Mouse (Mus musculus) heart, embryonic 15.5 days (tissue): ENCODE results near the gene Rabgap1. TPM values are rescaled to one million over a fixed set of nuclear protein-coding genes. Genes with fewer than 3 reads are reported as not detected.

ENCODE experiments used
- ATAC-seq: fragments of 200-750 bp; cut with Nextera tagmentation; replicated peaks from 2 replicates; pipeline ENCODE4 v1.8.0; 2017; ENCODE audit warnings: low read depth, moderate TSS enrichment; ENCODE audit not compliant: insufficient number of reproducible peaks, insufficient read depth, low FRiP score
- H3K27ac ChIP-seq: fragments of 300-500 bp; sonication (generic); 2 replicates; pipeline ENCODE4 v1.5.1; 2015; ENCODE audit warnings: mild to moderate bottlenecking, inconsistent platforms
- H3K27me3 ChIP-seq: fragments of 300-500 bp; sonication (generic); 2 replicates; pipeline ENCODE4 v1.6.1; 2015; ENCODE audit warnings: inconsistent platforms
- H3K36me3 ChIP-seq: fragments of 300-500 bp; sonication (generic); 2 replicates; pipeline ENCODE4 v1.6.1; 2015; ENCODE audit warnings: mild to moderate bottlenecking, inconsistent platforms
- H3K4me1 ChIP-seq: fragments of 300-500 bp; sonication (generic); replicated peaks from 2 replicates; pipeline ENCODE4 v1.6.1; 2015; ENCODE audit warnings: inconsistent platforms
- H3K4me2 ChIP-seq: fragments of 300-500 bp; sonication (generic); 2 replicates; pipeline ENCODE4 v1.6.1; 2015; ENCODE audit warnings: inconsistent platforms, mild to moderate bottlenecking, moderate library complexity
- H3K4me3 ChIP-seq: fragments of 300-500 bp; sonication (generic); 2 replicates; pipeline ENCODE4 v1.5.1; 2015; ENCODE audit warnings: mild to moderate bottlenecking, inconsistent platforms
- H3K9ac ChIP-seq: fragments of 300-500 bp; sonication (generic); 2 replicates; pipeline ENCODE4 v1.6.1; 2015; ENCODE audit warnings: mild to moderate bottlenecking, inconsistent platforms
- H3K9me3 ChIP-seq: fragments of 300-500 bp; sonication (generic); replicated peaks from 2 replicates; pipeline ENCODE4 v1.6.1; 2016; ENCODE audit warnings: inconsistent platforms
- WGBS: fragments of 180-500 bp; shearing (Covaris S2); methylation state at CpG from one replicate; pipeline ENCODE4 v1.1.7; 2015; ENCODE audit warnings: mixed read lengths; 5-methylcytosine and 5-hydroxymethylcytosine counted together
- polyA plus RNA-seq: library from polyadenylated mRNA; unstranded; fragments of >200 nt; fragmentation: Nextera tagmentation; extraction: Ambion mirVana; gene quantifications from 2 replicates; pipeline ENCODE4 v1.2.1, GENCODE M21; 2015

Gene Rabgap1
- 25.3 and 25.9 TPM in 2 replicates for polyA plus RNA-seq

DNA sequence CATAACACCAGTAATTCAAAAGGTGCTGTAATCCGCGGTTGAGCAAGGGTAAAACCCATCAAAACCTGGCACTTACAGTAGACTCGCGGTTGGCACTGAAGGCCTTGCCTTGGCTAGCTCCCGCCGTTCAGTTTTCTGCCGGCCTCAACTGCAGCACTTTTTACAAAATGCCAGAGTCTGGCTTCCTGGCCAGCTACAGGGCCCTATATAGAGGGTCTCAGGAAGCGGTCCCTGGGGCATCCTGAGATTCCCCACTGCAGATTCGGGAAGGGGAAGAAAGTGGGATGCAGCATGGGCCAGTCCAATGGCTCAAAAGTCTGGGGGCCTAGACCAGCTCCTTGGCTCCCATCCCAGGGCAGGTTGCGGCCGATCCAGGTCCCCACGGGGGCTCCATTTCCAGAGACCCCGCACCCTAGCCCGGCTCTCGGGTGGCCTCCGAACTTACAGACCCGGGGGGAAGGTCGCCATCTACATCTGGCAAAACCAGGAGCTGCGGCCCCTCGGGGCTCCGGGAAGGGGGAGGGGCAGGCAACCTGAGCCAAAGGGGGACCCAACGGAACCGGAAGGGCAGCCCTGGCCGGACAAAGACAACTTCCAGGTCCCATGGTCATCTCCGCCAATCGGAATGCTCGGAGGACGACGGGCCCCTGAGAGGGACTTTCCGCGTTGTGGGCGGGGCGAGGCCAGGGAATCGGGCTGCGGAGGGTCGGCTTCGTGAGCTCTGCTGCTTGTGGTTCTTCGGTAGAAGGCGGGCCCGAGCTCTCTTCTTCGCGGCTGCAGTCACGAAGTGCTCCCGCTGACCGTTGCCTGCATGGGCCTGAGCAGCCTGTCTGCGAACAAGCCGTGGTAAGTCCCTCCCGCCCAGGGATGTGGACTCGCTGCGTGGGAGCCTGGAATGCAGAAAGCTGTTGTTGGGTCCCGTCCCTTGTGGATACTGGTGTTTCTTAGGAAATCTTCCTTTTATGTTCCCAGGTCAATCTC lies at the start of gene Rabgap1, which contains the start of the genes Zbtb26 and Zbtb6:
Rabgap1 (plus strand) TSS at position 669 of the 981 bp plus-strand sequence.
Zbtb26 (minus strand) TSS at position 525 of the 981 bp plus-strand sequence.
Zbtb6 (minus strand) TSS at position 561 of the 981 bp plus-strand sequence.
- peaks cover 11% of the 10 kb centered on the region for H3K4me1 ChIP-seq
- no peaks in the 10 kb centered on the region for H3K27me3 ChIP-seq
- WGBS: under 1% methylated on average over 51 of the region's 51 CpGs
- H3K4me2 ChIP-seq: peak within 1 kb of the TSS; percentile 67
- H3K27ac ChIP-seq: peak within 1 kb of the TSS; percentile 87
- peak within 1 kb of the TSS; percentile 77 for H3K4me3 ChIP-seq
- ATAC-seq: peak; percentile 99
- H3K36me3 ChIP-seq: no peaks in the 10 kb centered on the region
- H3K9me3 ChIP-seq: no peaks in the 10 kb centered on the region
- H3K9ac ChIP-seq: peak within 1 kb of the TSS; percentile 91

DNA sequence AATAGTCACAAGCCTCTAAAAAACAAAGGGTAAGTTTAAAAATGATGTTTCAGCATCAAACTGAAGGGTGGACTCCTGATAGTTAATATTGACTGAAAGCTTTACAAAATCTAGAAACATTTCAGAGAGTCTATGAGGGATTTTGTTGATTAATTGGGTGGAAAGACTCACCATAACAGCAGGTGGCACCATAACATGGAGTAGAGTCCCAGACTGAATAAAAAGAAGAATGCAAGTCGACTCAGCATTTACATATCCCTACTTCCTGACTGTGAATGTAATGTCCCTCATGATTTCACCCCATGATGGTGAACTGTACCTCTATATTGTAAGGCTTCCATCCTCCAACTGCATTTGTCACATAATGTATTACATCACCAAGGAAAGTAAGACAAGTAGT lies 47.5 kb upstream of the Rabgap1 start:
- 48% methylated on average over 1 of the region's 1 CpGs for WGBS
- no peak for ATAC-seq
- H3K36me3 ChIP-seq: peaks cover 32% of the 10 kb centered on the region
- no peaks in the 10 kb centered on the region for H3K9me3 ChIP-seq
- H3K9ac ChIP-seq: no peak overlapping the region
- H3K27ac ChIP-seq: no peak overlapping the region
- H3K4me2 ChIP-seq: no peak overlapping the region
- no peak overlapping the region for H3K4me3 ChIP-seq
- H3K27me3 ChIP-seq: no peaks in the 10 kb centered on the region
- H3K4me1 ChIP-seq: no peaks in the 10 kb centered on the region

GRCm38 (mm10) chr2:37421903-37422302 lies 21.2 kb upstream of the Rabgap1 start:
- H3K4me2 ChIP-seq: peak overlapping the region; percentile 79
- peaks cover 9% of the 10 kb centered on the region; the same call in 1 of the 2 replicates for H3K4me1 ChIP-seq
- H3K9me3 ChIP-seq: no peaks in the 10 kb centered on the region
- no peaks in the 10 kb centered on the region for H3K36me3 ChIP-seq
- peak overlapping the region; percentile 97 for H3K4me3 ChIP-seq
- H3K9ac ChIP-seq: peak overlapping the region; percentile 97
- 11% methylated on average over 3 of the region's 3 CpGs for WGBS
- no peak for ATAC-seq
- no peaks in the 10 kb centered on the region for H3K27me3 ChIP-seq
- peak overlapping the region; percentile 95 for H3K27ac ChIP-seq

DNA sequence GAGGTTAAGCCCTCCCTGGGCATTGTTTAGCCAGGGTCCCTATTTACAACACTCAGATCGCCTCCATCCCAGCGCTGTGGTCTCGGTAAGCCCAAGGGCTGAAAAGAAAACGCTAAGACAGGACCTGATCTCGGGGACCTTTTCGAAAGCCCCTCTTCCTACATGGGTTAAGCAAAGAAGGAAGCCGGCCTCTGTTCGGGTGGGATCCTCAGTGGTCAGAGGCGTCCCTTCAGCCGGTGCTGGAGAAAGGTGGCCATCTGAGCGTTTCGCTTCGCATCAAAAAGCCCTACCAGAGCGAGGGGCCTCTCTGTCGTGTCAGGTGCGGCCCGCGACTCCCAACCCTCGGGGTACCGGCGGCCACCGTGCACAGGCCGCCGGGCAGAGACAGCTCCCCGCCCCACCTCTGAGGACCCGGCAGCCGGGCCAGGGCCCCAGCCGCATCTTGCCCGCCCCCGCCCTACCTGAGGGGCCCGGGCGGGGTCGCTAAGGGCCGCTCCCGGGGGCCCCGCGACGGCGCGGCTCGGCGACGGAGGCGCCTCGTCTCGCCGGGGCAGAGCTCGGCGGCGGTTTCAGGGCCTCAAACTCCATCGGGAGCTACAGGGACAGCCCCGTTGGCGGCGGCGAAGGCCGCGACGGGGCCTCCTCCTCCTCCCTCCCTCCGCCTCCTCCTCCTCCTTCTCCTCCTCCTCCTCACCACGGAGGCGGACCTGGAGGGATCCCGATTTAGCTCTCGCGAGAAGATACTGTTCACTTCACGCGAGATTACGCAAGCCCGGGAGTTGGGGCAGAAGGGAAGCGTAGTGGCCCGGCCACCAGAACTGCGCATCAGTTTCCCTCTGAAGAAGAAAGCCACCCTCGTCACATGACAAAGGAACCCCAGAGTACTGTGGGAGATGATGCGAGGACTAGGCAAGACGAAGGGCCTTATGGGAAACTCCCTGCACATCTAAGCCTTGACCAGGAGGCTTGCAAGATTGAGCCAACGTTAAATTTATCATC lies 20.5 kb upstream of the Rabgap1 start, which contains the start of gene Rc3h2:
Rc3h2 (minus strand) TSS at position 598 of the 999 bp plus-strand sequence.
- WGBS: under 1% methylated on average over 75 of the region's 75 CpGs
- peaks cover 9% of the 10 kb centered on the region; the same call in 1 of the 2 replicates for H3K4me1 ChIP-seq
- peaks cover under 1% of the 10 kb centered on the region; the same call in 1 of the 2 replicates for H3K36me3 ChIP-seq

GRCm38 (mm10) chr2:37423671-37424070 lies 19.4 kb upstream of the Rabgap1 start:
- H3K4me1 ChIP-seq: peaks cover 9% of the 10 kb centered on the region; the same call in 1 of the 2 replicates
- H3K9me3 ChIP-seq: no peaks in the 10 kb centered on the region
- H3K36me3 ChIP-seq: peaks cover 4% of the 10 kb centered on the region
- H3K27ac ChIP-seq: no peak overlapping the region
- 63% methylated on average over 3 of the region's 3 CpGs for WGBS
- no peaks in the 10 kb centered on the region for H3K27me3 ChIP-seq
- H3K4me3 ChIP-seq: no peak overlapping the region
- no peak overlapping the region for H3K4me2 ChIP-seq
- no peak overlapping the region for H3K9ac ChIP-seq
- no peak for ATAC-seq

More for the DNA sequence above, 20.5 kb upstream of the Rabgap1 start, which contains the start of gene Rc3h2:
- Histone ChIP-seq H3K27ac (peak within 1 kb of the TSS; percentile 95), H3K4me3 (peak within 1 kb of the TSS; percentile 97), H3K9ac (peak within 1 kb of the TSS; percentile 97), H3K9me3 (no peaks in the 10 kb centered on the region), H3K4me2 (peak within 1 kb of the TSS; percentile 79), H3K27me3 (no peaks in the 10 kb centered on the region)
- peak; percentile 97 for ATAC-seq

DNA sequence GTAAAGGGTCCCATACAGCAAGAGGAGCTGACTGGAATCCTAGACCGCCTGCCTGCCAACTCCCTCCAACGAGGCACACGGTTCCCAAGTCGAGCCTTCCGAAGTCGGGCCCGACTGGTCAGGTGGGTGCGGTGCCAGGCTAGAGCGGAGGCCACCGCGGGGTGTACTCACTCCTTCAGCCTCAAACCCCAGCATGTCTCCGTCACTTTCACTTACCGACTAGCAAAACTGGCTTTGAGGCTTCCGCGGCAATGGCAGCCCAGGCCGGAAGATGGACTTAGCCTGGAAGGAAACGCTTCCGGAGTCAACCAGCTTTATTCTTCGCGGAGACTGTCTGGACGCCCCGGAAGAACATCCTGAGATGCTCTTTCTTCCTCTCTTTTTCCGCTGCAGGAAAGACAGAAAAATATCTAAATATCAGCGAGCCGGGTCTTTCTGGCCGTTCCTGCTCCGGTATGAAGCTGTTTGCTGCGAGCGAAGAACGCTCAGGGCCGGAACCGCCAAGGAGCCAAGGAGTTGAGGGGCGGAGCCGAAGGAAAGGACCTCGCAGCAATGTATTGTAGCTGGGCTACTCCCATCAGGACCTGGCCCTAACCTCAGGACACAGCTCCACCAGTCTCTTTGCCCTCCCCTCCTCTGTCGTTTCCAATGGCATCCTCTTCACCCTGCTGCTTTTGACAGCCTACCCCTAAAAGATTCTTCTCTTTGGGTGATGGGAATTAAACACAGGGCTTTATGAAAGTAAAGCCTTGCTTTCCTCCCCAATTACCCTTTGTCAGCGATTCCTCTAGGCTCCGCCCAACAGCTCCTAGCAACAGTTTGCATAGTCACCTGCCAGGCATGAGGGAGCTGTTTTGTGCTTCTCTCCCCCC lies 12.2 kb upstream of the Rabgap1 start:
- peaks cover 25% of the 10 kb centered on the region for H3K36me3 ChIP-seq
- ATAC-seq: peak; percentile 93
- H3K27me3 ChIP-seq: no peaks in the 10 kb centered on the region
- H3K9ac ChIP-seq: peak overlapping the region; percentile 80
- H3K27ac ChIP-seq: peak overlapping the region; percentile 89
- H3K4me2 ChIP-seq: peak overlapping the region; percentile 83
- WGBS: under 1% methylated on average over 38 of the region's 38 CpGs
- H3K9me3 ChIP-seq: no peaks in the 10 kb centered on the region
- peak overlapping the region; percentile 89 for H3K4me3 ChIP-seq
- H3K4me1 ChIP-seq: peaks cover 11% of the 10 kb centered on the region

DNA sequence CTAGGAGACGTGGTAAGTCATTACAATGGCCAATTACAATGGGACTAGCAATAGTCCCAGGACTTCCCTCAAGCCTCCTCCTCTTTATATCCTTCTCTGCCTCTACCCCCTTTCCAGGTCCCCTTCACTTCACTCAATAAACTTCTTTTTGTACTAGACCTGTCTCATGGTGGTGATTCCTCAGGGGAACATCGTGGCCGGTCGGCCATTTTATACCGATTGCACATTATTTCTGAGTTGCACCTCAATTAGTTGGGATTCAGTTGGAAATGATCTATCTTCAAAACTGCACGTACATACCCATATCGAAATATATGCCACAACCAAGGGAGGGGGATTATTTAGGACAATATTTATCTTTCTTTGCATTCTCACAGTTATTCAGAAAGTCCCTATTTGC lies 11.5 kb upstream of the Rabgap1 start:
- WGBS: 29% methylated on average over 7 of the region's 7 CpGs
- Histone ChIP-seq H3K36me3 (peaks cover 32% of the 10 kb centered on the region), H3K4me3 (peak overlapping the region; percentile 89), H3K4me1 (peaks cover 11% of the 10 kb centered on the region), H3K9ac (peak overlapping the region; percentile 10; the same call in 1 of the 2 replicates), H3K27me3 (no peaks in the 10 kb centered on the region), H3K9me3 (no peaks in the 10 kb centered on the region), H3K27ac (peak overlapping the region; percentile 89), H3K4me2 (peak overlapping the region; percentile 83)
- no peak for ATAC-seq

DNA sequence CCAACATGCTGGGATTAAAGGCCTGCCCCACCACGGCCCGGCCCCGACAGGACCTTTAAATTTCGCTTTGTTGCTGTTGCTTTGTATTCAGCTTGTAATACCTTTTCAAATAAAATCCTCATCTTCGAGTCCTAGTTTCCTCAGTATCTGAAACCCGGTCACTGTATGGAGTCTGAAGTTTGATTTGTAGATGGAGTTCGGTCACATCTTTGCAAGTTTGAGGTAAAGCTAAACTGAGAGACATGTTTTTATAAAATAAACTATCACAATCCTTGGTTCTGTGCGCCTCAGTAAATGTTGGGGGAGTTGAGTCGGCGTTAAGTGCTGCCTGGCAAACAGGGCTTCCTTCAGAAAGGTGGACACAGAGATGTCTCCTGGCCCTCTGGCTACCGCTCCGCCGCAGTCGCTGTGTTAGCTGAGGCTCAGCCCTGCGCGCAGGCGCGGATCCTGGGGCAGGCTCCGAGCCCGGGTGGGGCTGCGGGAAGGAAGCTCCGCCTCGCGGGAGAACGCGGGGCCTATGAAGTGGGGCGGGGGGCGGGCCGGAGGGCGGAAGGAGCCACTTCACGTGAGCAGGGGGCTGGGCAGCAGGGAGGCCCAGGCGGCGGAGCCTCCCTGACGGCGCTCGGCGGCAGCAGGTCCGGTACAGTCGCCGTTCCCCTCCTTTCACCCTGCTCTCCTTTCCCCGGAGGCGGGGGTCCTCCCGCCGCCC lies 8.7 kb downstream of the Rabgap1 start:
- H3K27ac ChIP-seq: peak overlapping the region; percentile 84
- H3K4me3 ChIP-seq: peak overlapping the region; percentile 94
- H3K4me1 ChIP-seq: peaks cover 9% of the 10 kb centered on the region
- no peaks in the 10 kb centered on the region for H3K36me3 ChIP-seq
- H3K9me3 ChIP-seq: no peaks in the 10 kb centered on the region
- no peaks in the 10 kb centered on the region for H3K27me3 ChIP-seq
- ATAC-seq: peak; percentile 99
- WGBS: 8% methylated on average over 43 of the region's 44 CpGs
- H3K4me2 ChIP-seq: peak overlapping the region; percentile 72
- peak overlapping the region; percentile 97 for H3K9ac ChIP-seq

DNA sequence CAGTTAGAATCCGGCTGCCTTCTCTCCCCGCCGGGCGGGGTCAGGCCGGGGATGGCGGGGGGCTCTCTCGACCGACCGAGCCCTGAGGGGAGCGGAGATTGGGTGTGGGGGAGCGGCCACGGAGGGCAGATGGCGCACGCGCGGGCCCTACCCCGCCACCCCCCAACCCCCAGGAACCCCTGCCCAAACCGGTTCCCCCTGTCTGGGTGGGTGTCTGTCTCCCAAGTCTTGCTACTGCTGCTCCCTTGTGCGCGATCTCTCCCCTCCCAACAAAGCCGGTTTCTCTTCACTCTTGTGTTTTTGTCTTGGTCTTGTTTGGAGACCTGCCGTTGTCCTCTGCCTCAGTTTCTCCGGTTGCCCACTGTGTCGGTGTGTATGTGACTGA lies 9.3 kb downstream of the Rabgap1 start:
- 0% methylated on average over 24 of the region's 24 CpGs for WGBS
- Histone ChIP-seq H3K27me3 (no peaks in the 10 kb centered on the region), H3K4me1 (peaks cover 9% of the 10 kb centered on the region), H3K9ac (peak overlapping the region; percentile 97), H3K9me3 (no peaks in the 10 kb centered on the region), H3K27ac (peak overlapping the region; percentile 84), H3K4me3 (peak overlapping the region; percentile 94), H3K4me2 (peak overlapping the region; percentile 72), H3K36me3 (no peaks in the 10 kb centered on the region)
- peak; percentile 86 for ATAC-seq
